Mouse (Mus musculus): ENCODE data around the gene Gpr88. TPM values are rescaled to one million over a fixed set of nuclear protein-coding genes. Genes with fewer than 3 reads are reported as not detected.

Gene Gpr88
- total RNA-seq (2014; rRNA removed; ENCODE audit: low replicate concordance), result not detected in 2 replicates
- polyA plus RNA-seq (2015; fragmentation: Nextera tagmentation; extraction: Ambion mirVana), result 0.11 and 0.15 TPM in 2 replicates

- H3K36me3 ChIP-seq (replicated peaks; ENCODE audit: control insufficient read depth, insufficient read depth, low read length), result no peaks in the 10 kb centered on the region
- WGBS, result 3% methylated on average over 9 of the region's 9 CpGs
- ATAC-seq (ENCODE audit: insufficient read depth, low read depth) (peak; percentile 34; the same call in 1 of the 2 replicates), DNase-seq (ENCODE audit: low spot score) (peak; percentile 36)
- 0 out of 2 replicates have a peak, but pooled peaks cover 10% of the 10 kb centered on the region for H3K4me1 ChIP-seq (ENCODE audit: control insufficient read depth, insufficient read depth)
- no peak within 1 kb of the TSS for H3K27ac ChIP-seq (ENCODE audit: low read depth)
- peak within 1 kb of the TSS; percentile 50 for H3K4me3 ChIP-seq (ENCODE audit: low read depth, low read length)
- H3K9ac ChIP-seq (replicated peaks; ENCODE audit: low read depth, low read length), result no peak within 1 kb of the TSS
- H3K4me2 ChIP-seq (ENCODE audit: low read depth, low read length), result peak within 1 kb of the TSS; percentile 87
- peaks cover 47% of the 10 kb centered on the region for H3K27me3 ChIP-seq (ENCODE audit: control insufficient read depth, insufficient read depth, low read length)
- H3K9me3 ChIP-seq (replicated peaks; ENCODE audit: control insufficient read depth, low read length), result no peaks in the 10 kb centered on the region
- TF ChIP-seq EP300 (IDR thresholded peaks at IDR 0.05; ENCODE audit: low read depth), result no peak
- TF ChIP-seq CTCF (IDR thresholded peaks at IDR 0.05; ENCODE audit: low read depth), result no peak
Observed at GRCm38 (mm10) chr3:116253077-116253531, at the start of gene Gpr88. Gpr88 (minus strand) TSS chr3:116253503.

GRCm38 (mm10) chr3:116302581-116302980, 49.3 kb upstream of the Gpr88 start:
- Histone ChIP-seq H3K36me3 (replicated peaks; ENCODE audit: control insufficient read depth, insufficient read depth, low read length) (0 out of 2 replicates have a peak, but pooled peaks cover 4% of the 10 kb centered on the region), H3K4me3 (ENCODE audit: low read depth, low read length) (no peak overlapping the region), H3K27me3 (ENCODE audit: control insufficient read depth, insufficient read depth, low read length) (no peaks in the 10 kb centered on the region), H3K4me2 (ENCODE audit: low read depth, low read length) (no peak overlapping the region), H3K4me1 (ENCODE audit: control insufficient read depth, insufficient read depth) (peaks cover 3% of the 10 kb centered on the region; the same call in 1 of the 2 replicates), H3K9me3 (replicated peaks; ENCODE audit: control insufficient read depth, low read length) (no peaks in the 10 kb centered on the region), H3K27ac (ENCODE audit: low read depth) (no peak overlapping the region), H3K9ac (replicated peaks; ENCODE audit: low read depth, low read length) (no peak overlapping the region)
- ATAC-seq (ENCODE audit: insufficient read depth, low read depth) (no peak), DNase-seq (ENCODE audit: low spot score) (no peak)
- no peak for TF ChIP-seq EP300 (IDR thresholded peaks at IDR 0.05; ENCODE audit: low read depth)
- no peak for TF ChIP-seq CTCF (IDR thresholded peaks at IDR 0.05; ENCODE audit: low read depth)
- 96% methylated on average over 7 of the region's 7 CpGs for WGBS

- Histone ChIP-seq H3K4me2 (ENCODE audit: low read depth, low read length) (no peak overlapping the region), H3K9me3 (replicated peaks; ENCODE audit: control insufficient read depth, low read length) (no peaks in the 10 kb centered on the region), H3K4me3 (ENCODE audit: low read depth, low read length) (no peak overlapping the region), H3K9ac (replicated peaks; ENCODE audit: low read depth, low read length) (no peak overlapping the region), H3K27ac (ENCODE audit: low read depth) (no peak overlapping the region), H3K27me3 (ENCODE audit: control insufficient read depth, insufficient read depth, low read length) (no peaks in the 10 kb centered on the region), H3K36me3 (replicated peaks; ENCODE audit: control insufficient read depth, insufficient read depth, low read length) (0 out of 2 replicates have a peak, but pooled peaks cover 4% of the 10 kb centered on the region), H3K4me1 (ENCODE audit: control insufficient read depth, insufficient read depth) (no peaks in the 10 kb centered on the region)
- 81% methylated on average over 6 of the region's 6 CpGs for WGBS
- no peak for ATAC-seq (ENCODE audit: insufficient read depth, low read depth)
- no peak for DNase-seq (ENCODE audit: low spot score)
- no peak for TF ChIP-seq CTCF (IDR thresholded peaks at IDR 0.05; ENCODE audit: low read depth)
- TF ChIP-seq EP300 (IDR thresholded peaks at IDR 0.05; ENCODE audit: low read depth), result no peak
Observed at GRCm38 (mm10) chr3:116301754-116302153, 48.5 kb upstream of the Gpr88 start.

GRCm38 (mm10) chr3:116298727-116299126, 45.4 kb upstream of the Gpr88 start:
- TF ChIP-seq CTCF (IDR thresholded peaks at IDR 0.05; ENCODE audit: low read depth) (no peak), EP300 (IDR thresholded peaks at IDR 0.05; ENCODE audit: low read depth) (no peak)
- DNase-seq (ENCODE audit: low spot score), result no peak
- no peaks in the 10 kb centered on the region for H3K4me1 ChIP-seq (ENCODE audit: control insufficient read depth, insufficient read depth)
- no peak overlapping the region for H3K4me3 ChIP-seq (ENCODE audit: low read depth, low read length)
- no peak overlapping the region for H3K9ac ChIP-seq (replicated peaks; ENCODE audit: low read depth, low read length)
- H3K27me3 ChIP-seq (ENCODE audit: control insufficient read depth, insufficient read depth, low read length), result no peaks in the 10 kb centered on the region
- no peak for ATAC-seq (ENCODE audit: insufficient read depth, low read depth)
- H3K36me3 ChIP-seq (replicated peaks; ENCODE audit: control insufficient read depth, insufficient read depth, low read length), result peaks cover 13% of the 10 kb centered on the region; the same call in 1 of the 2 replicates
- H3K27ac ChIP-seq (ENCODE audit: low read depth), result no peak overlapping the region
- no peaks in the 10 kb centered on the region for H3K9me3 ChIP-seq (replicated peaks; ENCODE audit: control insufficient read depth, low read length)
- no peak overlapping the region for H3K4me2 ChIP-seq (ENCODE audit: low read depth, low read length)
- WGBS, result 83% methylated on average over 10 of the region's 10 CpGs

- TF ChIP-seq CTCF (IDR thresholded peaks at IDR 0.05; ENCODE audit: low read depth), result no peak
- TF ChIP-seq EP300 (IDR thresholded peaks at IDR 0.05; ENCODE audit: low read depth), result no peak
- no peak for DNase-seq (ENCODE audit: low spot score)
Observed at GRCm38 (mm10) chr3:116298003-116298402, 44.7 kb upstream of the Gpr88 start.

DNA sequence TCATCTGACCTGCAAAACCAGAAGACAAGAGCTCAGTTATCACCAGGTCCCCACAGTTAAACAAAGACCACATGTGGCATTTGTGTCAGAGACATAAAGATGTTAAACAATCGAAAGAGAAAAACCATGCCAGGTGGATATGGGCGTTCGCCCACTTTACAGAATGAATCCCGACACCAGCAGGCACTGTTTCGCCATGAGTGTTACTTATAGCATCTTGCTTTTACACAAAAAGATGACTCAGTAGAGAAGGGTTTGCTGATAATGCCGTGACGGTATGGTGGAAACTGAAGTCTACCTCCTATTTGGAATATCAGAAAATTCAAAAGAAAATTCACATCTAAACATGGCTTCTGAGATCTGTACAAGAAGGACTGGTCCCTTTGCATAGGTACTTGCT, 43.9 kb upstream of the Gpr88 start:
- Histone ChIP-seq H3K9me3 (replicated peaks; ENCODE audit: control insufficient read depth, low read length) (no peaks in the 10 kb centered on the region), H3K4me2 (ENCODE audit: low read depth, low read length) (no peak overlapping the region)
- WGBS, result 82% methylated on average over 7 of the region's 7 CpGs

More at GRCm38 (mm10) chr3:116298003-116298402, 44.7 kb upstream of the Gpr88 start:
- Histone ChIP-seq H3K9me3 (replicated peaks; ENCODE audit: control insufficient read depth, low read length) (no peaks in the 10 kb centered on the region), H3K4me1 (ENCODE audit: control insufficient read depth, insufficient read depth) (no peaks in the 10 kb centered on the region), H3K36me3 (replicated peaks; ENCODE audit: control insufficient read depth, insufficient read depth, low read length) (peaks cover 18% of the 10 kb centered on the region), H3K9ac (replicated peaks; ENCODE audit: low read depth, low read length) (no peak overlapping the region), H3K4me2 (ENCODE audit: low read depth, low read length) (no peak overlapping the region), H3K4me3 (ENCODE audit: low read depth, low read length) (no peak overlapping the region), H3K27ac (ENCODE audit: low read depth) (no peak overlapping the region), H3K27me3 (ENCODE audit: control insufficient read depth, insufficient read depth, low read length) (no peaks in the 10 kb centered on the region)
- no peak for ATAC-seq (ENCODE audit: insufficient read depth, low read depth)
- WGBS, result 85% methylated on average over 8 of the region's 8 CpGs

More for the DNA sequence above, 43.9 kb upstream of the Gpr88 start:
- TF ChIP-seq CTCF (IDR thresholded peaks at IDR 0.05; ENCODE audit: low read depth) (no peak), EP300 (IDR thresholded peaks at IDR 0.05; ENCODE audit: low read depth) (no peak)
- Histone ChIP-seq H3K27me3 (ENCODE audit: control insufficient read depth, insufficient read depth, low read length) (no peaks in the 10 kb centered on the region), H3K36me3 (replicated peaks; ENCODE audit: control insufficient read depth, insufficient read depth, low read length) (peaks cover 18% of the 10 kb centered on the region), H3K27ac (ENCODE audit: low read depth) (no peak overlapping the region), H3K9ac (replicated peaks; ENCODE audit: low read depth, low read length) (no peak overlapping the region), H3K4me1 (ENCODE audit: control insufficient read depth, insufficient read depth) (no peaks in the 10 kb centered on the region), H3K4me3 (ENCODE audit: low read depth, low read length) (no peak overlapping the region)
- ATAC-seq (ENCODE audit: insufficient read depth, low read depth), result no peak
- DNase-seq (ENCODE audit: low spot score), result no peak
